Mouse (Mus musculus) neural tube, embryonic 11.5 days (tissue): Measurements from ENCODE around the gene Plxnc1. TPM values are rescaled to one million over a fixed set of nuclear protein-coding genes. Genes with fewer than 3 reads are reported as not detected.

ENCODE experiments used
- ATAC-seq: fragments of 200-750 bp; cut with Nextera tagmentation; 2 replicates; pipeline ENCODE4 v1.8.0; 2017; ENCODE audit warnings: moderate number of reproducible peaks, mild to moderate bottlenecking, moderate TSS enrichment, moderate library complexity; ENCODE audit not compliant: insufficient read depth, low FRiP score, low TSS enrichment
- DNase-seq: peaks from one replicate; pipeline ENCODE4 v3.0.0-alpha.2; 2015; ENCODE audit warnings: low spot score
- H3K27ac ChIP-seq: fragments of 300-500 bp; sonication (generic); 2 replicates; pipeline ENCODE4 v1.5.1; 2014; ENCODE audit warnings: low read depth, mild to moderate bottlenecking, low read length
- H3K27me3 ChIP-seq: fragments of 300-500 bp; sonication (generic); 2 replicates; pipeline ENCODE4 v1.6.1; 2014; ENCODE audit warnings: mild to moderate bottlenecking, low read length, mixed read lengths; ENCODE audit not compliant: control insufficient read depth, insufficient read depth
- H3K36me3 ChIP-seq: fragments of 300-500 bp; sonication (generic); 2 replicates; pipeline ENCODE4 v1.6.1; 2014; ENCODE audit warnings: mild to moderate bottlenecking, low read length, moderate library complexity, mixed read lengths; ENCODE audit not compliant: control insufficient read depth, insufficient read depth
- H3K4me1 ChIP-seq: fragments of 300-500 bp; sonication (generic); 2 replicates; pipeline ENCODE4 v1.6.1; 2014; ENCODE audit warnings: low read length, mixed read lengths; ENCODE audit not compliant: control insufficient read depth, insufficient read depth
- H3K4me2 ChIP-seq: fragments of 300-500 bp; sonication (generic); 2 replicates; pipeline ENCODE4 v1.6.1; 2014; ENCODE audit warnings: low read depth, mild to moderate bottlenecking, moderate library complexity
- H3K4me3 ChIP-seq: fragments of 300-500 bp; sonication (generic); 2 replicates; pipeline ENCODE4 v1.5.1; 2014; ENCODE audit warnings: low read depth, low read length
- H3K9ac ChIP-seq: fragments of 300-500 bp; sonication (generic); 2 replicates; pipeline ENCODE4 v1.6.1; 2014; ENCODE audit warnings: mild to moderate bottlenecking, low read length
- H3K9me3 ChIP-seq: fragments of 300-500 bp; sonication (generic); 2 replicates; pipeline ENCODE4 v1.6.1; 2016; ENCODE audit warnings: low read length; ENCODE audit not compliant: control insufficient read depth
- WGBS: fragments of 180-500 bp; shearing (Covaris S2); extraction: QIAGEN DNeasy Blood & Tissue Kit; methylation state at CpG from one replicate; pipeline ENCODE4 v1.1.7; 2014; 5-methylcytosine and 5-hydroxymethylcytosine counted together
- polyA plus RNA-seq: library from polyadenylated mRNA; unstranded; fragments of >200 nt; fragmentation: Nextera tagmentation; extraction: Ambion mirVana; gene quantifications from 2 replicates; pipeline ENCODE4 v1.2.1, GENCODE M21; 2014

Gene Plxnc1
- polyA plus RNA-seq, 1 experiment from 2014 or later: 3.1 TPM

DNA sequence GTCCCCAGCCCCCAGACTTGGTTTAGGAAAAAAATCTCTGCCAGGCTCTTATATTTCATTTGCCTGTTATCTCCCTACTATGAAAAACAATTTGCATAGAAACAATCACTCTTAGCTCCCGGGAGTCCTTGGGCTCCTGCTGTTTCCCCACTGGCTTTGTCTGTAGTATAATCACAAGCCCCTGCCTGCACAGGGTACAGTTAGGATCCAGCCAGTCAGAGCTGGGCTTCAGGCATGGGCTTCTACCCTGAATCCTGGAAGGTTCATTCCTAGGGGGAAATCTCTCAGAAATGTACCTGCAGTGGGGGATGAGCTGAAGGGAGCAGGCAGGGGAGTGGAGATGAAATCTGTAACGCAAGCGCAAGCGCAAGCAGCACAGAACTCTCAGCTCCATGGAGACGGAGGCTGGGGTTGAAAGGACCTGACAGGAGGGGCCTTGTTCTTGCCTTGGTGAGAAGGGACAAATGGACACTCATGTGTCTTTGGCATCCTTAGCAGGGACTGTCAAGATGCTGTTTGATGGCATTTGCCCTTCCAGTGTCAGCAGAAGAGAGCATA is 33.7 kb upstream of the Plxnc1 start:
- Histone ChIP-seq H3K27me3 (no peaks in the 10 kb centered on the region), H3K4me2 (no peak overlapping the region), H3K27ac (0 out of 2 replicates have a peak overlapping the region, but pooled peaks have one; percentile 29), H3K9me3 (no peaks in the 10 kb centered on the region), H3K4me1 (peaks cover 4% of the 10 kb centered on the region; the same call in 1 of the 2 replicates), H3K4me3 (no peak overlapping the region), H3K9ac (no peak overlapping the region), H3K36me3 (no peaks in the 10 kb centered on the region)
- ATAC-seq: no peak
- WGBS: 43% methylated on average over 5 of the region's 5 CpGs
- no peak for DNase-seq

DNA sequence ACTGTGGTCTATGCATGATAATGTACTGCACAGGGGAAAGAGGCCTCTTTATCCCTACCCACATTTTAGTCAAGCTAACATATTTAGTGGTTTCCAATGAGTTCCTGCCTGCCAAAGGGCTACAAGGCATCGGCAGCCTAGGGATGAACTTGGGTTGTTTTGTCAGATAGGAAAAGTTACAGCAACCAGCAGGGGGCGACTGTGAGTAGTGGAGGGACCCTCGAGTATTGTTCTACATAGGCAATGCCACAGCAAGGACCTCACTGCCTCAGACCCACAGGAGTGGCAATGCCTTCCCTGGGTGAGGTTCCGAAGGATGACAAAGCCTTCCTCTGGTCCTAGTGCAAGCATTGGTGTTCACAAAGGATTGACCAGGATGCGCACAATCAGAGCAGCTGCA is 31.7 kb upstream of the Plxnc1 start:
- 0 out of 2 replicates have a peak, but pooled peaks cover 3% of the 10 kb centered on the region for H3K4me1 ChIP-seq
- 54% methylated on average over 5 of the region's 5 CpGs for WGBS
- H3K4me3 ChIP-seq: no peak overlapping the region

DNA sequence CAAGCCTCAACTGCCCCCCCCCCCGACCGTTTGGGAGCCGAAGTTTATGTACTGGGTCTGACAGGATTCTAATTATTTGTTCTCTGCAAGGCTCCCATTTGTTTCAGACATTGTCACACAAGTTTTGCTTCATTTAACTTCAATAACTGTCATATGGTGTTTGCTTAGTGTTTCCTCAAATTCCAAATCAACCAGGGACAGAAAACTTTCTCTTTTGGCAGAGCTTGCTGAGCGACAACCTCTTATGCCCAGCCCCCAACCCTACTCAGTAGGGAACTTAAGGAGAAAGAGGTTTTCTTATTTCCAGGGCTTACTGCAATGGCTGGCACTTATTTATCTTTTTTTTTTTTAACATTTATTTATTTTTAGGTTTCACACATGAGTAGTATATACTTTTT is 30.5 kb upstream of the Plxnc1 start:
- no peak overlapping the region for H3K4me2 ChIP-seq
- H3K4me1 ChIP-seq: 0 out of 2 replicates have a peak, but pooled peaks cover 3% of the 10 kb centered on the region
- DNase-seq: no peak
- H3K27ac ChIP-seq: no peak overlapping the region
- ATAC-seq: no peak
- H3K27me3 ChIP-seq: no peaks in the 10 kb centered on the region
- no peaks in the 10 kb centered on the region for H3K36me3 ChIP-seq
- H3K9me3 ChIP-seq: no peaks in the 10 kb centered on the region
- WGBS: 70% methylated on average over 4 of the region's 4 CpGs
- no peak overlapping the region for H3K9ac ChIP-seq
- no peak overlapping the region for H3K4me3 ChIP-seq

More for the DNA sequence above, 31.7 kb upstream of the Plxnc1 start:
- Histone ChIP-seq H3K9me3 (no peaks in the 10 kb centered on the region), H3K27ac (no peak overlapping the region), H3K4me2 (no peak overlapping the region), H3K27me3 (no peaks in the 10 kb centered on the region), H3K9ac (no peak overlapping the region), H3K36me3 (no peaks in the 10 kb centered on the region)
- DNase-seq (peak; percentile 42), ATAC-seq (no peak)

DNA sequence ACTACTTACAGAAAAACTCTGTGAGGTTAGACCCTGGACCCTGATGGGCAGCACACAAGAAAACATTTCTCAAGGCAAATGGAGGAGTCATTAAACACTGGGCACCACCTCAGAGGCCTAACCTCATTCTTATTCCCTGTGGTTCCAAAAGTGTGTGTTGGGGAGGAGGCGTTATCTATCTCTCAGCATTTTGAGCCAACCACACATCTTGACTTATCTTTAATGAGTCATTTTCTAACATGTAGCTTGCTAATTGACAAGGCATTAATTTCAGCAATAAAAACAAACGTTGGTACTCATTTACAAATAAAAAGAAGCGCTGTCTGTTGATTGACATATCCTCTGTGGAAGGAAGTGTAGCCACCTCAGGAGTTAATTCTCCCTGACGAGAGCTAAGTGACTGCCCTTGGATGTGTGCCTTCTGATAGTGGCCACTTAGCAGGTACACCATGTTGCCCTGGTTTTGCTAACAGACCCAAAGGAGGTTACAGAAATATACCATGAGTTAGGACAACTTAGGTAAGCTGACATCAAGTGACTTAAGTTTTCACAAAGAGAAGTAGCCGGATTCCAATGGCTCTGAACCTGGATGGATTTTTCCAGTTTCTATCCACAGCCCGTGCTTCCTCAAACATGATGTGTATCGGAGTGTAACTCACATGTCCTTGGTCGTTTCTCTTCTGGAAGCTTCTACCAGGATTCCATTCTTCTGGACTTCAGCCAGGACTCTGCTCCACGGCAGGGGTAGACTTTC is 29.9 kb upstream of the Plxnc1 start:
- Histone ChIP-seq H3K9me3 (no peaks in the 10 kb centered on the region), H3K4me3 (no peak overlapping the region), H3K4me1 (0 out of 2 replicates have a peak, but pooled peaks cover 3% of the 10 kb centered on the region), H3K27me3 (no peaks in the 10 kb centered on the region), H3K27ac (no peak overlapping the region), H3K4me2 (no peak overlapping the region), H3K36me3 (no peaks in the 10 kb centered on the region), H3K9ac (no peak overlapping the region)
- WGBS: 81% methylated on average over 9 of the region's 9 CpGs
- DNase-seq: no peak
- no peak for ATAC-seq

DNA sequence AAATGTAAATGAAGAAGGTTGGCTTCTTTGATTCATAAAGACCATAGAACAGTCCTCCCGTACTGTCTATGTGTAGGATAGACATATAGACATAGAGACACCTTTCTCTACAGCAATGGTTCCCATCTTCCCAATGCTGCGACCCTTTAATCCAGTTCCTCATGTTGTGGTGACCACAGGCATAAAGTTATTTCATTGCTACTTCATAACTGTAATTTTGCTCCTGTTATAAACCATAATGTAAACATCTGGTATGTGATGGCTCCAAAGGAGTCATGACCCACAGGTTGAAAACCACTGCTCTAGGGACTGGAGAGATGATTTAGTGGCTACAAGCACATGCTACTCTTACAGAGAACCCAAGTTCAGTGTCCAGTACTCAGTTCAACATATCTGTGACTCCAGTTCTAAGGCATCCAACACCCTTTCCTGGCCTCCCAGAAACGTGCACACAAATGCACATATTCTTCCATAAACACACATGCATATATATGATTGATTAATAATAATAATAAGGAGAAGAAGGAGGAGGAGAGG is 27.1 kb upstream of the Plxnc1 start:
- Histone ChIP-seq H3K9ac (no peak overlapping the region), H3K36me3 (no peaks in the 10 kb centered on the region), H3K9me3 (no peaks in the 10 kb centered on the region), H3K27ac (no peak overlapping the region), H3K4me2 (no peak overlapping the region), H3K27me3 (no peaks in the 10 kb centered on the region), H3K4me1 (no peaks in the 10 kb centered on the region), H3K4me3 (no peak overlapping the region)
- no peak for DNase-seq
- WGBS: 74% methylated on average over 3 of the region's 3 CpGs
- no peak for ATAC-seq

DNA sequence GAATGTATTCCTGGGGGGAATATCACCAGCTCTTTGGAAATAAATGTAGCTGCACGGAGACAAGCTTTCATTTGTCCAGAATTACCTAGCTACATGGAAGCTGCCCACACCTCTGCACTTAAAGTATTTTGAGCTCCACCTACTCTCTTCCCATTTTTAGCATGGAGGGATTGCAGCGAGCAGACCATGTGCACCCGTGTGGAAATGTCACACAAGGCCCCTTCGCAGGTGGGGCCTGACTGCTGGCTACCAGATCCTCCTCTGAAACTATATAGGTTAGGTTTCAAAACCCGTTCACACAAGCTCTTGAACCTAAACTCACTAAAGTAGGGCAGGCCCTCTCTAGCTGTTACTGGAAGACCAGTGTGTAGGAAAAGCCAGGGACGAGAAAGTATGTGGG is 25.6 kb upstream of the Plxnc1 start:
- DNase-seq (no peak), ATAC-seq (no peak)
- H3K36me3 ChIP-seq: no peaks in the 10 kb centered on the region
- WGBS: 82% methylated on average over 6 of the region's 6 CpGs
- H3K4me1 ChIP-seq: no peaks in the 10 kb centered on the region
- no peaks in the 10 kb centered on the region for H3K9me3 ChIP-seq
- no peak overlapping the region for H3K27ac ChIP-seq
- H3K27me3 ChIP-seq: no peaks in the 10 kb centered on the region
- H3K4me3 ChIP-seq: no peak overlapping the region
- no peak overlapping the region for H3K4me2 ChIP-seq
- no peak overlapping the region for H3K9ac ChIP-seq

DNA sequence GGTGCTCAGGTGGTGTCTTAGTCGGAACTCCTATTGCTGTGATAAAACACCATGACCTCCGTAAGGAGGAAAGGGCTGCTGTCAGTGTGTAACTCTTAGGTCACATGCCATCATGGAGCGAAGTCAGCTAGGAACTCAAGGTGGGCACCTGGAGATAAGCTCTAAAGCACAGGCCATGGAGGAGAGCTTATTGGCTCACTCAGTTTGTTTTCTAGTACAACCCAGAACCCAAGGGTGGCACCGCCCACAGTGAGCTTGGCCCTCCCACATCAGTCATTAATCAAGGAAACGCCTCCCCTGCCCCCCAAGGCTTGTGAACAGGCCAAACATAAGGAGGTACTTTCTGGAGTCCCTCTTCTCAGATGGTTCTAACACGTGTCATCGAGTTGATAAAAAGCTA is 22.8 kb upstream of the Plxnc1 start:
- WGBS: 88% methylated on average over 7 of the region's 7 CpGs

DNA sequence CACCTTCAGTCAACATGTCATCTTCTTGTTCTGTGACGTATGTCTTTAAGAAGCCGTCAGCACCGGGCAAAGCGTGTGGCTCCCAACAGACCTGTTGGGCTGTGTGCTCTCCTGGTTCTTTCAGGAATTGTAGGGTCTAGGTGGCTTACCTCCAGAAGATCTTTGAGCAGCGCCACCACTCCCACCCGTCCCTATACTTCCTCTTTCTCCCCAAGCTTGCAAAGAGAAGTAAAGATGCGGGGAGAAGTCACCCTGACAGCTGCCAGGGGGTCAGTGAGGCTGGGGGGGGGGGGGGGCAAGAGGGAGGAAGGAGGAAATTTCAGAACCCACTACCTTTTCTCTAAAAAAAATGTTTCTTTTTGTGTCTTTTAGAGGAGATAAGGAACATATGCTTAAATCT is 22.2 kb upstream of the Plxnc1 start:
- 87% methylated on average over 7 of the region's 7 CpGs for WGBS
- no peak for DNase-seq
- Histone ChIP-seq H3K4me3 (no peak overlapping the region), H3K9ac (no peak overlapping the region), H3K27ac (no peak overlapping the region), H3K9me3 (0 out of 2 replicates have a peak, but pooled peaks cover 2% of the 10 kb centered on the region), H3K4me1 (no peaks in the 10 kb centered on the region), H3K4me2 (no peak overlapping the region), H3K36me3 (no peaks in the 10 kb centered on the region), H3K27me3 (no peaks in the 10 kb centered on the region)
- no peak for ATAC-seq

More for the DNA sequence above, 22.8 kb upstream of the Plxnc1 start:
- Histone ChIP-seq H3K4me3 (no peak overlapping the region), H3K27ac (no peak overlapping the region), H3K4me1 (no peaks in the 10 kb centered on the region), H3K36me3 (no peaks in the 10 kb centered on the region), H3K9ac (no peak overlapping the region), H3K4me2 (no peak overlapping the region), H3K27me3 (no peaks in the 10 kb centered on the region), H3K9me3 (0 out of 2 replicates have a peak, but pooled peaks cover 2% of the 10 kb centered on the region)
- DNase-seq (no peak), ATAC-seq (no peak)

DNA sequence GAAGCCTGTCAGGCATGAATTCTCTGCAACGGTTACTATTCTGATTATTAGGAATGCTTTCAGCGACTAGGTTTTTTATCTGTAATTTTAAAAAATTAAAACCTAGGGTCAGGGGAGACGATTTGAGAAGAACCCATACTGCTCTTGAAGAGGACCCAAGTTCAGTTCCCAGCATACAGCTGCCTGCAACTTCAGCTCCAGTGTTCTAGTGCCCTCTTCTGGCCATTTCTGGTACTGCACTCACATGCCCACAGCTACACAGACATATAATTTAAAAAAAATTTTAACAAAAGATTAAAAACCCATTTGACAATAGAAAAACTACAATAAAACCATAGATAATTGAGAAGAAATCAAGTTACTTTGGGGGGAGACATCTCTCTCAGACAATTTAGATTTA is 20.5 kb upstream of the Plxnc1 start:
- Histone ChIP-seq H3K4me3 (no peak overlapping the region), H3K27me3 (no peaks in the 10 kb centered on the region), H3K36me3 (no peaks in the 10 kb centered on the region), H3K4me1 (no peaks in the 10 kb centered on the region), H3K9ac (no peak overlapping the region), H3K4me2 (no peak overlapping the region), H3K9me3 (0 out of 2 replicates have a peak, but pooled peaks cover 2% of the 10 kb centered on the region), H3K27ac (no peak overlapping the region)
- WGBS: 86% methylated on average over 3 of the region's 3 CpGs
- DNase-seq (no peak), ATAC-seq (no peak)
